Mouse (Mus musculus) testis, postnatal 14 days (tissue): ENCODE data around the gene Slc25a21.

Source experiments
- DNase-seq: peaks from one replicate; pipeline ENCODE4 v3.0.0; 2021; ENCODE audit warnings: low spot score

The Slc25a21 gene

GRCm38 (mm10) chr12:56690366-56690765 lies 506.9 kb downstream of the Slc25a21 start:
- no peak for DNase-seq

- DNase-seq, result peak; percentile 54
Observed at GRCm38 (mm10) chr12:56689736-56690135, 507.5 kb downstream of the Slc25a21 start.

- no peak for DNase-seq
Observed at GRCm38 (mm10) chr12:56689331-56689730, 507.9 kb downstream of the Slc25a21 start.

GRCm38 (mm10) chr12:56688920-56689319 lies 508.4 kb downstream of the Slc25a21 start:
- DNase-seq, result no peak

- DNase-seq, result no peak
Observed at GRCm38 (mm10) chr12:56688482-56688840, 508.8 kb downstream of the Slc25a21 start.

- DNase-seq, result no peak
Observed at GRCm38 (mm10) chr12:56687640-56688481, 509.4 kb downstream of the Slc25a21 start.

- peak; percentile 11 for DNase-seq
Observed at GRCm38 (mm10) chr12:56681096-56681811, 516.0 kb downstream of the Slc25a21 start.

GRCm38 (mm10) chr12:56677620-56678019 lies 519.7 kb downstream of the Slc25a21 start:
- DNase-seq, result no peak

GRCm38 (mm10) chr12:56674726-56675125 lies 522.5 kb downstream of the Slc25a21 start:
- no peak for DNase-seq

GRCm38 (mm10) chr12:56670795-56671194 lies 526.5 kb downstream of the Slc25a21 start:
- DNase-seq, result no peak

- DNase-seq, result no peak
Observed at GRCm38 (mm10) chr12:56669451-56670122, 527.7 kb downstream of the Slc25a21 start.
